Mouse (Mus musculus) thymus, postnatal 10 days (tissue): ENCODE measurements around the gene Gm21974.
"Not testable (repeated sequence)": the region's sequence is repeated elsewhere in the genome, so short reads cannot be mapped to it uniquely, and the experiment has no call there.

Experiments
- DNase-seq, 2 experiments: peaks; one replicate each; pipeline ENCODE4 v3.0.0; 2021; ENCODE audit warnings: low spot score in 2 of 2

Gene Gm21974

DNA sequence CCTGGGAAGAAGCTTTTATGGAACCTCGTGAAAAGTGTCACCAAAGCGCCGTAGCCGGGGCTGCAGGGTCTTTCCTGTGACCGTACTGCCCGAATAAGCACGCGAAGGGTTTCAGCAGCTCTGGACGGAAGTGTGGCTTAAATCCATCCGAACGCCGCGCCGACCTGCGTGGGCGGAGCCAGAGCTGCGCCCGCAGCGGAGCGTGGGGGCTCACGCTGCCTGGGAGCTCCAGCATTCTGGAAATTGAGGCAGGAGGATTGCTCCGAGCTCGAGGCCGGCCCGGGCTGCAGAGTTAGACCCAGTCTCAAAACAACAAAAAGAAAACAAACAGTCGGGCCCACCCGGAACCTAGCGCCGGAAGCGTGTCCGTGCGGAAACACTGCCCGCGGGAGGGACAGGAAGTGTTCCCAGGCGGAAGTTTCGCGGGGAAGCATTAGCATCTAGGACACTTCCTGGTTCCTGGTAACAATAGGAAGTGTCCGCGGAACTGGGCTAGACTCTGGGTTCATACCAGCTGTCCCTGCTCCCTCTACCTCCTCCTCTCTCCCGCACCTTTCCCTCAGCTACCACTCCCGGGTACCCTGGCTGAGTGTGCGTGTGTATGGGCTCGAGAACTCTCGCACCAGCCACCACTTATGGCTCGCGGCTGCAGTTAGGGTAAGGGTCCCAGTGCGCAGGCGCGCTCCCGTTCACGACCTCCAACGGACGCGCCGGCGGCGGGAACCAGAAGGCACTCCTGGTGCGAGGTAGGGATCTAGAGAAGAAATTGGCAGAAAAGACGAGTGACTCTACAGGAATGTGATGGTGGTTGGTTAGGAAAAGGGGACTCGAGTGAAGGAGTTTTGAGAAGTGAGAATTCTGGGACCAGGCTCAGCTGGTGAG, 18.5 kb downstream of the Gm21974 start, which contains the start of gene Zfp668:
Zfp668 (minus strand) TSS at position 362 of the 882 bp plus-strand sequence.
- DNase-seq, result peak; percentile 80 to 84

GRCm38 (mm10) chr7:127876041-127876466, 19.2 kb downstream of the Gm21974 start, which contains the start of gene Zfp646:
TSS of gene Zfp646 (plus strand) at chr7:127876221.
- peak; percentile 63 to 67 for DNase-seq

DNA sequence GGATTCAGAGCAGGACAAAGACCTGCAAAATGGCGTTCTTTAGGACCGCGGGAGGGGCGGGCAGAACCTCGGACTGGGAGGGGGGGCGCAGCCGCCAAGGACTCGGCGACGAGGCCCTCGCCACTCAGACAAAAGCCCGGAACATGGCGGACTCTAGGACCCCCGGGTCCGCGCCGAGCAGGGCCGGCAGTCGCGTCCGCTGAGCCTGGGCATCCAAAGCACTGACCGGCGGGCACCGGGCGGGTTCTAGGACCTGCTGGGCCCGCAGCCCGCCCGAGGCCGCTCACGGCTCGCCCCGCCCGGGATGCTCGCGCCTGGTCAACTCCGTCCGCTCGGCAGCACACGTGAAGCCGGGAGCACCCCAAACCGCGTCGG, 19.6 kb downstream of the Gm21974 start:
- DNase-seq, result peak; percentile 84 to 85

DNA sequence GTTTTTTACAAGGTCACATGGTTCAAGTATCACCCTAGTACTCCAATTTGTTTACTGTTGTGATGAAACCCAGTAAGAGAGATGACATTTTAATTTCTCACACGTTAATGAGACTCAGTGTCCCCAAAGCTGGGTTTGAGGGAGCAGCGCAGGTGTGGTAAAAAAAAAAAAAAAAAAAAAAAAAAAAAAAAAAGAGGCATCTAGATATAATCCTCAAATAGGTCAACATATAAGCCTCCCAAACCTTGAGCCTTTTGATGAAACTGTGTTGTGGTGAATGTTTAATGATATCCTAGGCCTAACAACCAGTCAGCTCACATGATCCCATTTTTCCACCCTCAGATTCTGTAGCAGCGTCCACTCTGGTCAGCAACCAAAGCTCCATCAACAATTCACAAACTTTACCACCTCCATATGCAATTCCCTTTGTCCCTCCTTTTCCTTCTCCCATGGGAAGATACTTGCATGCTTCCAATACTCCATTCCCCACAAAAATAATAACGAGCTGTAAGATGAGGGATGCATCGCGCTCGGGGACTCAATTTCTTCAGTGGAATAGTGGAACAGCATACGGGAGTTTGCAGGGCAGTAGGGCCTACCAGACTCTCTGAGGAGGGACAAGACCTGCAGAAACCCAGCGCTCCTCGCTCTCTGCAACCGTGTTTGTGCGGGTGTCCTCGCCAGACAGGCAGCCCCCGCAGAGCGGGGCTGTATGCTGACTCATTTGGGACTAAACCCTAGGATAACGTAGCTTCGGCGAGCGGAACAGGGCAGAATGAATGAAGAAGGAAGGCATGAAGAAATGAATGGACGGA, 20.2 kb downstream of the Gm21974 start:
- DNase-seq, result no peak

GRCm38 (mm10) chr7:127870136-127870821, 25.0 kb downstream of the Gm21974 start:
- no peak for DNase-seq

DNA sequence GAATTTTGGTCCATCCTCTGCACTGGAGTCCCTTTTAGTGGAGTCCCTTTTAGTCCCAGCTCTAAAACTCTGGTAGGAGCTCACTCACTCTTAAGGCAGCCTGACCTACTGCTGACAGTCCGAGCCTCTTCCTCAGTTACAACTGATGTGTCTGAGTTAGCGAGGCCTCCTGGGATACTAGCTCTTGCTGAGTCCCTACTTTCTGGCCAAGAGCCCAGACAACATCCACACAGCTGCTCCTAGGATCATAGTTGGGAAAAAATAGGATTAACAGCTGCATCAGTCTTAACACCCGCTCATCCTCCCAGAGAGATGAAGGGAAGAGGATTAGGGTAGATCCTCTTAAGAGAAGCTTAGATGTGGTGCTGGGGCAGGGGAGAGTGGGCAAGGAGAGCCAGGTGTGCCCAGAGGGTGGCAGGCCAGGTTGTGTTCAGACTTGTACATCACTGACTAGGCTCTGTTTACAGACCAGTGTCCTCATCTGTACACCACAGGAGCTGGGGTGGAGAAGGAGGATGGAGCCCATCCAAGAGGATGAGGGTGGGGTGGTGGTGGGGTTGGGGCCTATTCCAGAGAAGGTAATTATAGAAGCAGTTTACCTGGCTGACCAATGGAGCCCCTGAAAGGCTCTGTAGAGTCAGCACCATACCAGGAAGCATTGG, 26.0 kb downstream of the Gm21974 start:
- DNase-seq, result no peak

DNA sequence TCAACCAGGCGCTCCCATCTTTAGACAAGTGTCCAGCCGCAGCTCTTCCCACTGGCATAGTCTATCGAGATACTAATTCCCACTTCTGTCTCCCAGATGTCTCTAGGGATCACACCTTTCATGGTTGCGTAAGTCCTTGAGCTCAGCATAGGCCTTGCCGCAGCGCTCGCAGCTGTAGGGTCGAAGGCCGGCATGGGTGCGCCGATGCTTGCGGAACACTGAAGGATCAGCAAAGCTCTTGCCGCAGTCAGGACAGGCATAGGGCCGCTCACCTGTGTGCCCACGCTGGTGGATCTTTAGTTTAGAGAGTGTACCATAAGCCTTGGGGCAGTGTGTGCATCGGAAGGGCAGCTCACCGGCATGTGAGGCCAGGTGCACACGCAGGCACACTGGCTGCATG, 27.6 kb downstream of the Gm21974 start:
- no peak for DNase-seq

- DNase-seq, result no peak
These were observed 28.8 kb downstream of the Gm21974 start for GRCm38 (mm10) chr7:127866434-127866833.

DNA sequence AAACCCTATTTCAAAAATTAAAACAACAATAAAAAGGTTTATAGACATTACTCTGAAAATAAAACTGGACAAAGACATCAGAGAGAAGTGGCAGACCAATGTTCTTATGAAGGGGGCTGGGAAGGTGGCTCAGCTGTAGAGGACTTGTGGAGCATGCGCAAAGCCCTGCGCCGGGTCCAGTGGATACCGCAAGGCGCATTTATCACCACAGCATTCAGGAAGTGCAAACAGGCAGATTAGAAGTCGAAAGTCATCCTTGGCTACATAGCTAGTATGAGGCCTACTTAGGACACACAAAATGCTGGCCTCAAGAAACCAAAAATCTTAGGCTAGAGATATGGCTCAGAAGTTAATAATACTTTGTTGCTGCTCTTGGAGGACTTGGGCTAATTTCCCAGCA, 37.0 kb downstream of the Gm21974 start:
- no peak for DNase-seq

DNA sequence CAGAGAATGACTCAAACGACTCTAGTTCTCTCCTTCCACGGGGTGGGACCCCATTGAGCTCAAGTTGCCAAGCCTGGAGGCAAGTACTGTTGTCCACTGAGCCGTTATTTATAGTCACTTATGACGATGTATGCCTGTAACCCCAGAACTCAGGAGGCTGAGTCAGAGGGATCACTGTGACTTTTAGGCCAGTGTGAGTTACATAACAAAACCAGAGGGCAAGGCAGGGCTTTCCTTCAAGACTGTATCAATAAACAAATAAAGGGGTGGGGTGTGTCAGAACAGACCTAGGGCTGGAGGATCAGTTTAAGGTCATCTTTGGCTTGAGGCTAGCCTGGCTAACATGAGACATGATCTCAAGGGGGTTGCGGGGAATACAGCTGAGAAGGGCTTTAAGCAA, 44.3 kb downstream of the Gm21974 start:
- no peak for DNase-seq

DNA sequence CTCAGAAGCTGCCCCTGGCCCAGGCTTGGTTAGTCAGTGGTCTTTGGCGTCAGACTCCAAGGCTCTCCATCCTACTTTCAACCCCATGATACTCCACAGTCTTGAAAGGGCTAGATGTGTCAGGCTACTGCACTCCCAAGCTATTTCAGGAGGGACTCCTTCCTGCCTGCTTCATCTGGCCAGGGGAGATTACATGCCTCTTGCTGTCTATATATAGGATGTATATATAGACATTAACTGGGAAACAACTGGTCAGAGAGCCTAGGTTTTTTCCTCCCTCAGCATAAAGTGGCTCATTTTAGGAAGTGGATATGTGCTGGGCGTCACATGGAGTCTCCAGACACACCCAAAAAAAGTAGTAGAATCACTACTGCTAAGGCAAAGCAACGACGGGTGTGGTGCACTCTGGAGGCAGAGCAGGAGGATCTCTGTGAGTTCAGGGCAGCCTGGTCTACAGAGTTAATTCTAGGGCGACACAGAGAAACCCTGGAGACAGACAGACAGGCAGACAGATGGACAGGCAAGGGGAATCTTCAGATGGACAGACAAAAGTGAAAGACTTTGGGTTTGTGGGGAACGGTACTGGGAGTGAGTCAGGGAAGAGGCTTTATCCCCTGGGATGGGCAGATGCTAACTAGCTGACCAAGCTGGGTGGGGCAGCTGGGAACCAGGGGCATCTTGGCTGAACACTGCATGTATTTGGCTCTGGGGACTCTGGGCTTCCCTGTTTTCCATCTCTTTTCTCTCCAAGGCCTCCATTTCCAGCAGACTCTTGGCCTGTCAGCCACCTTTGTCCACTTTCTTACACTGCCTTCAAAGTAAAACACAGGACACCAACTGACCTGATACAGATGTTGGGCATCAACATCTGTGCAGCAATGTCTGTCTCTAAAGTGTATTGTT, 45.0 kb downstream of the Gm21974 start:
- DNase-seq, result no peak

DNA sequence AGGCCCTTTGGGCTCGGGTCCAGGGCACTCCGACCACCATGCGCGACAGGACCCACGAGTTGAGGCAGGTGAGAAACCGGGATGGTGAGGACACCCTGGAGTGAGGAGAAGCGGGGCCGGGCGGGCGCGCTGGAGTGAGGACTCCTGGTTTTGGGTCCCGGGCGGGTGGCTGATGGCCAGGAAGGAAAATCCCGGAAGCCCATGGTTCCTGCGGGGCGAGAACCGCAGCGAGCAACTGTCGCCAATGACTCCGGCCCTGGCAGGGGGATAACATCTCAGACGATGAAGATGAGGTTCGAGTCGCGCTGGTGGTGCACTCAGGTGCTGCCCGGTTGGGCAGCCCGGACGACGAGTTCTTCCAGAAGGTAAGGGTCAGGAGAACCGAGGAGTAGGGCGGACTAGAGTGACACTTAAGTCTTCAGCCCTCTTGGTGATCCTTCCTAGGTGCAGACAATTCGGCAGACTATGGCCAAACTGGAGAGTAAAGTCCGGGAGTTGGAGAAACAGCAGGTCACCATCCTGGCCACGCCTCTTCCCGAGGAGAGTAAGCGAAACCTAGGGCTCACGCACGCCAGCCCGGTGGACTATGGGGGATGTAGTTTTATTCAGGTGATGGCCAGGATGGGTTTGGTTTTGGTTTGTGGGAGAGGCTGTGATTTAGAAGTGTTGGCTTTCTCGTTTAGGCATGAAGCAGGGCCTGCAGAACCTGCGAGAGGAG, 53.1 kb downstream of the Gm21974 start:
- DNase-seq, result peak; percentile 59 to 68

- peak; percentile 87 for DNase-seq
These were observed 53.8 kb downstream of the Gm21974 start for GRCm38 (mm10) chr7:127841340-127842000.

DNA sequence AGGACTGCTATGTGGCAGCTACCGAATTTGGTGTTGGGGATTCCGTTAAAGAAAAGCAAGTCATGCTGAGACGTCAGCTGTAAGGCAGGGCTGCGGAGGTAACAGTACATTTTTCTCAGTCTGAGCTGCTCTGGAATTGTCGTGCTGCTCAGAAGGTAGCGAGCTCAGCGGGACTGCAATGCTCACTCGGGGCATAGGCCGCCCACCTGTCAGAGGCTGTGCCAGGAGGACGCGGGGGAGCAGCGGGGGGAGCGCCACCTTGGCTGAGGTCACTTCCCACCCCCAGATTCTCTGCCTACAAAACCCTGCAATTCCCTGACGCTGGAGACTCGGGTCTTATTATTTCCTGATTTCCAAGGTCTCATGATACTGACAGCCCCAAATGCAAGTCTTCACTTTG, 54.4 kb downstream of the Gm21974 start:
- DNase-seq, result peak; percentile 66 to 68

DNA sequence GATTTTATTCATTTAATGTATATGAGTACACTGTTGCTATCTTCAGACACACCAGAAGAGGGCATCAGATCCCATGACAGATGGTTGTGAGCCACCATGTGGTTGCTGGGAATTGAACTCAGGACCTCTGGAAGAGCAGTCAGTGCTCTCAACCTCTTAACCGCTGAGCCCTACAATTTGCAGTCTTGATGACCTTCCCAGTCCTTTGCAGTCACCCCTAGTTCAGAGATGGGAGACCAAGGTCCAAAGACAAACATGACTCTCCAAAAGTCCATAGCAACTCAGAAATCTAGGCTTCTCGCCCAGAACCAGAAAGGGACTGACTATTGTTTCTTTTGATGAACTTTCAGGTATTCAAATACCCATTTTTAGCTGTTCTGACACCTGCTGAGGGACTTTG, 55.2 kb downstream of the Gm21974 start:
- DNase-seq, result not testable (repeated sequence)

GRCm38 (mm10) chr7:127837878-127838277, 57.4 kb downstream of the Gm21974 start:
- not testable (repeated sequence) for DNase-seq

DNA sequence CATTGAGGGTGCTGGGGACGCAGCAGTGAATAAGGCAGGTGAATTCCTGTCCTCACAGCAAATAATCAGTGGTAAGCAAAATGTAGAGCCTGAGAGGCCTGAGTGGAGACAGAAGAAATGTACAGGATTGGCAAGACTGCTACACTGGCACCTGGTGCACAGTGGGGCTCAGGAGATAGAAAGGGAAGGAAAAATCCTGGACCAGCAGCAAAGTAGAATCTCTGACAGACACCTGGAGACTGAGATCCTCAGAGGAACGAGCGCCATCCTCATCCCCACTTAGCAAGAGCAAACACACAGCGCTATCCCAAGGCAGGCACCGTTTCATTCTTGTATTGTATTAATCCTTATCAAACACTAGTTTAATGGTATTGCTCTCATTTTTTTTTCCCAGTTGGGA, 57.8 kb downstream of the Gm21974 start:
- DNase-seq, result no peak
